Comparison of ENCODE assay signal across 18 mouse cellular contexts in genomic region chr4:97377593-97378542, GRCm38 (mm10).
DNase-seq lines count a peak whose midpoint lies in the region; ATAC-seq and TF ChIP-seq lines count a peak whose summit lies in the region.
"Had no signal": no experiment of that assay in that cellular context is flagged by ENCODE, and none has a peak within 500 bp of the region (broad histone marks: within the 10 kb centered on the region; RNA-seq: fewer than 3 reads in every experiment).

No protein-coding gene starts in this region.

- H3K9ac ChIP-seq in hindbrain, embryonic 11.5 days (ENCODE audit: low read depth, low read length) = no peak overlapping the region
- H3K9ac ChIP-seq in forebrain, postnatal 0 days = no peak overlapping the region
- no peak overlapping the region for H3K9ac ChIP-seq in midbrain, postnatal 0 days (replicated peaks; ENCODE audit: low read length, poor library complexity, severe bottlenecking)
- H3K9ac ChIP-seq: intestine, embryonic 15.5 days had no signal

- no peaks in the 10 kb centered on the region for H3K4me1 ChIP-seq in hindbrain, embryonic 11.5 days (replicated peaks; ENCODE audit: control insufficient read depth, insufficient read depth, low read length)
- H3K4me1 ChIP-seq in hindbrain, embryonic 10.5 days (replicated peaks) = peaks cover 9% of the 10 kb centered on the region; the same call in 1 of the 2 replicates
- peaks cover 4% of the 10 kb centered on the region; the same call in 1 of the 2 replicates for H3K4me1 ChIP-seq in forebrain, postnatal 0 days (ENCODE audit: insufficient read depth)
- H3K4me1 ChIP-seq in midbrain, postnatal 0 days (ENCODE audit: insufficient read depth, low read length) = no peaks in the 10 kb centered on the region
- H3K4me1 ChIP-seq: intestine, embryonic 15.5 days; limb, embryonic 10.5 days had no signal

- no peaks in the 10 kb centered on the region for H3K9me3 ChIP-seq in hindbrain, embryonic 11.5 days (ENCODE audit: control insufficient read depth, low read length)
- no peaks in the 10 kb centered on the region for H3K9me3 ChIP-seq in hindbrain, embryonic 10.5 days
- no peaks in the 10 kb centered on the region for H3K9me3 ChIP-seq in forebrain, postnatal 0 days (ENCODE audit: low read length)
- H3K9me3 ChIP-seq in midbrain, postnatal 0 days (ENCODE audit: low read length) = no peaks in the 10 kb centered on the region
- H3K9me3 ChIP-seq: intestine, embryonic 15.5 days; limb, embryonic 10.5 days had no signal

- no peaks in the 10 kb centered on the region for H3K27me3 ChIP-seq in hindbrain, embryonic 11.5 days (ENCODE audit: control insufficient read depth, insufficient read depth, low read length)
- no peaks in the 10 kb centered on the region for H3K27me3 ChIP-seq in hindbrain, embryonic 10.5 days (ENCODE audit: insufficient read depth, poor library complexity, severe bottlenecking)
- no peaks in the 10 kb centered on the region for H3K27me3 ChIP-seq in forebrain, postnatal 0 days (ENCODE audit: insufficient read depth, low read length)
- no peaks in the 10 kb centered on the region for H3K27me3 ChIP-seq in midbrain, postnatal 0 days (ENCODE audit: insufficient read depth, low read length)
- H3K27me3 ChIP-seq: intestine, embryonic 15.5 days had no signal

- peak; percentile 43; the same call in 1 of the 2 replicates for ATAC-seq in hindbrain, embryonic 11.5 days (ENCODE audit: low FRiP score)
- ATAC-seq in forebrain, postnatal 0 days = peak; percentile 71
- no peak for ATAC-seq in midbrain, postnatal 0 days (ENCODE audit: low FRiP score)
- no peak for ATAC-seq in cerebellum, adult (ENCODE audit: insufficient number of reproducible peaks, low FRiP score, low TSS enrichment)
- ATAC-seq: intestine, embryonic 15.5 days had no signal

- TF ChIP-seq CTCF in brain, embryonic 14.5 days (IDR thresholded peaks at IDR 0.05; ENCODE audit: borderline replicate concordance, extremely low read depth, insufficient read depth, insufficient read length) = no peak
- TF ChIP-seq CTCF in forebrain, postnatal 0 days (IDR thresholded peaks at IDR 0.05; ENCODE audit: low read depth) = no peak
- no peak for TF ChIP-seq CTCF in midbrain, postnatal 0 days (IDR thresholded peaks at IDR 0.05)

- intact Hi-C loops in heart, postnatal 10 days (cut with DNase I) = no loop called here

- no peak overlapping the region for H3K27ac ChIP-seq in hindbrain, embryonic 11.5 days (ENCODE audit: low read depth, low read length)
- no peak overlapping the region for H3K27ac ChIP-seq in hindbrain, embryonic 10.5 days
- H3K27ac ChIP-seq in forebrain, postnatal 0 days (ENCODE audit: low read depth, low read length) = no peak overlapping the region
- no peak overlapping the region for H3K27ac ChIP-seq in midbrain, postnatal 0 days (ENCODE audit: low read depth, low read length)
- H3K27ac ChIP-seq: intestine, embryonic 15.5 days; limb, embryonic 10.5 days; stomach, postnatal 0 days had no signal

- peak; percentile 4 for DNase-seq in hindbrain, embryonic 11.5 days (ENCODE audit: low spot score)
- no peak for DNase-seq in hindbrain, embryonic 10.5 days (ENCODE audit: low spot score)
- peak; percentile 79 for DNase-seq in brain, embryonic 14.5 days (ENCODE audit: low read depth)
- peak; percentile 19 for DNase-seq in forebrain, postnatal 0 days
- peak; percentile 34 for DNase-seq in midbrain, postnatal 0 days (ENCODE audit: low spot score)
- no peak for DNase-seq in cerebellum, postnatal 4 days (ENCODE audit: low spot score in 2 of 2)
- DNase-seq in heart, postnatal 10 days = no peak
- DNase-seq: adrenal gland, adult 8-10 months; cerebellum, adult 18-20 months; gastrocnemius, postnatal 14 days; heart, postnatal 14 days; thymus, postnatal 14 days had no signal

- WGBS in hindbrain, embryonic 11.5 days = 38% methylated on average over 8 of the region's 8 CpGs
- 47% methylated on average over 8 of the region's 8 CpGs for WGBS in hindbrain, embryonic 10.5 days
- 15% methylated on average over 8 of the region's 8 CpGs for WGBS in forebrain, postnatal 0 days
- 20% methylated on average over 8 of the region's 8 CpGs for WGBS in midbrain, postnatal 0 days

- H3K36me3 ChIP-seq in hindbrain, embryonic 11.5 days (ENCODE audit: control insufficient read depth, insufficient read depth, low read length) = no peaks in the 10 kb centered on the region
- H3K36me3 ChIP-seq in hindbrain, embryonic 10.5 days = no peaks in the 10 kb centered on the region
- H3K36me3 ChIP-seq in forebrain, postnatal 0 days (ENCODE audit: insufficient read depth) = no peaks in the 10 kb centered on the region
- H3K36me3 ChIP-seq in midbrain, postnatal 0 days (ENCODE audit: insufficient read depth, low read length) = no peaks in the 10 kb centered on the region
- H3K36me3 ChIP-seq: intestine, embryonic 15.5 days; limb, embryonic 10.5 days had no signal

- H3K4me2 ChIP-seq in hindbrain, embryonic 11.5 days (replicated peaks; ENCODE audit: low read depth, low read length) = no peak overlapping the region
- H3K4me2 ChIP-seq in forebrain, postnatal 0 days (ENCODE audit: low read depth) = no peak overlapping the region
- H3K4me2 ChIP-seq in midbrain, postnatal 0 days (ENCODE audit: low read depth, low read length, poor library complexity, severe bottlenecking) = no peak overlapping the region
- H3K4me2 ChIP-seq: intestine, embryonic 15.5 days; liver, embryonic 11.5 days had no signal

- no peak for TF ChIP-seq POLR2A in brain, embryonic 14.5 days (IDR thresholded peaks at IDR 0.05; ENCODE audit: borderline replicate concordance, extremely low read depth, insufficient read depth, insufficient read length, poor library complexity, severe bottlenecking)

- no peak overlapping the region for H3K4me3 ChIP-seq in hindbrain, embryonic 11.5 days (ENCODE audit: low read depth, low read length)
- no peak overlapping the region for H3K4me3 ChIP-seq in hindbrain, embryonic 10.5 days
- no peak overlapping the region for H3K4me3 ChIP-seq in forebrain, postnatal 0 days (ENCODE audit: low read depth, low read length)
- no peak overlapping the region for H3K4me3 ChIP-seq in midbrain, postnatal 0 days (ENCODE audit: low read depth, low read length)
- H3K4me3 ChIP-seq: intestine, embryonic 15.5 days; limb, embryonic 10.5 days; myocyte had no signal

Comparison
In these comparisons a context has a peak if more than half of its experiments do, and no peak if none do; other contexts are left out.
1. DNase-seq: peak in hindbrain, embryonic 11.5 days (single experiment), brain, embryonic 14.5 days (single experiment), forebrain, postnatal 0 days (single experiment) and midbrain, postnatal 0 days (single experiment); none in hindbrain, embryonic 10.5 days (single experiment), cerebellum, postnatal 4 days (0 of 2) and heart, postnatal 10 days (0 of 2).
2. ATAC-seq: peak in hindbrain, embryonic 11.5 days (single experiment) and forebrain, postnatal 0 days (single experiment); none in midbrain, postnatal 0 days (single experiment) and cerebellum, adult (single experiment).